Mouse (Mus musculus): Measurements from ENCODE around the gene Sipa1l1. TPM values are rescaled to one million over a fixed set of nuclear protein-coding genes. Genes with fewer than 3 reads are reported as not detected.

Sipa1l1 gene
- polyA plus RNA-seq, 1 experiment: 0.13 TPM

DNA sequence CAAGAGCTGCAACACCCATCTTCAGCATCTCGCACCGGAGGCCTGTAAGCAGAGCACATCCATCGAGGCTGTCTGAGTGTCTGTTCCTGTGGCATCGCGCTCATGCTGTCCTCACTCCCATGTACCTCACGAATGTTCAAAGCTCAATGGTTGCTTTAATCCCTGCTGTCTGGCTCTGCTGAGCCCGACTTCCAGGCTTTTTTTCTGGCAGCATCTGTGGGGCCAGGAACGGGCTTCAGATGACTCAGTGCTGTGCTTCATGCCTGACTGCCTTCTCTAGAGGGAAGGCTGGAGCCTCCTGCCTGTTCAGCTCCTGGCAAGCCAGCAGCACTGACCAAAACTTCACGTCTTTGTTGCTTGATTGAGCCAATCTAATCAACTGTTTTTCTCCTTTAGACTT is 228.6 kb downstream of the Sipa1l1 start:
- no peak overlapping the region for H3K4me3 ChIP-seq (replicated peaks)
- TF ChIP-seq GATA1 (IDR thresholded peaks at IDR 0.05; ENCODE audit: low read length) (no peak), TAL1 (IDR thresholded peaks at IDR 0.05; ENCODE audit: low read length) (no peak)
- H3K27me3 ChIP-seq (ENCODE audit: control insufficient read depth): no peaks in the 10 kb centered on the region
- H3K4me1 ChIP-seq (ENCODE audit: control insufficient read depth): no peaks in the 10 kb centered on the region
- H3K9me3 ChIP-seq (ENCODE audit: control insufficient read depth, low read length): no peaks in the 10 kb centered on the region
- no peaks in the 10 kb centered on the region; the same call in 1 of the 2 replicates for H3K36me3 ChIP-seq (ENCODE audit: control insufficient read depth)

DNA sequence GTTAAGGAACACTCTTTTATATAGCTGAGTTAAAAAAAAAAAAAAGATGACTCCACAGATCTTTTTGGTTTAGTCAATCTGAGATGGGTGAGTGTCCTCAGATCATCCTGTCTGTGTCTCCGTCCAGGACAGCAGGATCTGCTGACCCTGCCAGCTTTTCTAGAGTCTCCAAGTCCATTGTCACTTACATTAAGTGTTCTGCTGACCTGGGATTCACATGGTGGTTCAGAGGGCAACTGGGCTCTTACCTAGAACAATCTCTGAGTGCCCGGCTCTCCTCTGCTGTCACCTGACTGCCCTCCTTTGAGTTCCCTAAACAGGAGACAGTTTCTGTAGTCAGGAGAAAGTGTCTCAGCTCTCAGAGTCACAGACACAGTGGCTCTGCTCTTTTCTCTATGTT is 229.8 kb downstream of the Sipa1l1 start:
- Histone ChIP-seq H3K9me3 (ENCODE audit: control insufficient read depth, low read length) (no peaks in the 10 kb centered on the region), H3K27me3 (ENCODE audit: control insufficient read depth) (no peaks in the 10 kb centered on the region), H3K4me3 (replicated peaks) (no peak overlapping the region), H3K36me3 (ENCODE audit: control insufficient read depth) (no peaks in the 10 kb centered on the region; the same call in 1 of the 2 replicates), H3K4me1 (ENCODE audit: control insufficient read depth) (no peaks in the 10 kb centered on the region)
- TF ChIP-seq GATA1 (IDR thresholded peaks at IDR 0.05; ENCODE audit: low read length) (no peak), TAL1 (IDR thresholded peaks at IDR 0.05; ENCODE audit: low read length) (no peak)

DNA sequence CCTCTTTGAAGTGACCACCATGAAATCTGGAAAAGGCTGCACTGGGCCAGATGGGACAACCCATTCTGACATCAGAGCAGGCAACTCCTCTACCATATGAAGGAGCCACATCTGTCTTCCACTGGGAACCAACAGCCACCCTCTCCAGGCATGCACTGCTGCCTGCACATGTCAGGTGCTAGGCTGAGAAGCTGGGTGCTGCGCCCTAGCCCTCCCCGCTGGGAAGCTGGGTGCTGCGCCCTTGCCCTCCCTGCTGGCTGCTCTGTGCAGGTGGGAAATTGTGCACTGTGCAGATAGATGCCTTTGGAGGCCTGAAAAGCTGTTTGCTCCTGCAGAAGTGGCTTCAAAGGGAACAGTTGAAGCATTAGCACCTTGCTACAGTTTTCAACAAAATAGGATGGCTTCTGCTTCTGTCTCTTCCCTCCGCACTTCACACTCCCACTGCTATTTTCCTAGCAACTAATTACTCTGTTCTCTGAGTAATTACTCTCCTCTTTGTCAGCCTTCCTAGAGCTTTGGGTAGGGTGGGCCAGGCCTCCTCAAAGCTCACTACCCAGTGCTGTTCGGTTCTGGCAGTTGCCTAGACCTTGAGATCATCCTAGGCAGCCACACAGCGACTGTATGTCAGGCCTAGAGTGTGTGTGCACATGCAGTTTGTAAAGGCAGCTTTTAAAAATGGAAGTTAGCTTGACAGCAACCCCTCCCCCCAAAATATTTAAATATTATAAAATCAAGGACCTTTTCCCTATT is 231.0 kb downstream of the Sipa1l1 start:
- Histone ChIP-seq H3K27me3 (ENCODE audit: control insufficient read depth) (no peaks in the 10 kb centered on the region), H3K4me3 (replicated peaks) (no peak overlapping the region), H3K36me3 (ENCODE audit: control insufficient read depth) (no peaks in the 10 kb centered on the region; the same call in 1 of the 2 replicates), H3K9me3 (ENCODE audit: control insufficient read depth, low read length) (no peaks in the 10 kb centered on the region), H3K4me1 (ENCODE audit: control insufficient read depth) (no peaks in the 10 kb centered on the region)
- TF ChIP-seq GATA1 (IDR thresholded peaks at IDR 0.05; ENCODE audit: low read length): no peak
- TF ChIP-seq TAL1 (IDR thresholded peaks at IDR 0.05; ENCODE audit: low read length): no peak

DNA sequence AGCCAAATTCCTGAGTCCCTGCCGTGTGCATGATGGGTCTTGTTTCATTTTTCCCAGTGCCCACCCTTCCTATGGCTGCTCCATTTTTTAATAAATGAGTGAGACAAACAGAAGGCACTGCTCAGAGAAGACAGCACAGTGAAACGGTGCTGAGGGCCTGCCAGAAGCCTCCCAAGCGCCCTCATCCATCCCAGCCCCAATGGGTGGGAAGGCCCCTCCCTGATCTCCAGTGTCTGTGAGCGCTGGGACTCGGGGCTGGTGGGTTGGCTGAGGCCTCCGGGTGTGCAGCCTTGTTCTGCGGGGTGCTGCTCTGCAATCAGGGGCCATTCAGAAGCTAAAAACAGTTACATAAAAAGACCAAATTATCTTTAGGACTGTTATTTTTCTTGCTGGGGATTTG is 231.7 kb downstream of the Sipa1l1 start:
- Histone ChIP-seq H3K36me3 (ENCODE audit: control insufficient read depth) (no peaks in the 10 kb centered on the region; the same call in 1 of the 2 replicates), H3K4me1 (ENCODE audit: control insufficient read depth) (no peaks in the 10 kb centered on the region), H3K27me3 (ENCODE audit: control insufficient read depth) (no peaks in the 10 kb centered on the region), H3K9me3 (ENCODE audit: control insufficient read depth, low read length) (no peaks in the 10 kb centered on the region), H3K4me3 (replicated peaks) (no peak overlapping the region)
- TF ChIP-seq GATA1 (IDR thresholded peaks at IDR 0.05; ENCODE audit: low read length) (no peak), TAL1 (IDR thresholded peaks at IDR 0.05; ENCODE audit: low read length) (no peak)

GRCm38 (mm10) chr12:82401440-82401839 is 232.3 kb downstream of the Sipa1l1 start:
- Histone ChIP-seq H3K4me3 (replicated peaks) (no peak overlapping the region), H3K27me3 (ENCODE audit: control insufficient read depth) (no peaks in the 10 kb centered on the region), H3K9me3 (ENCODE audit: control insufficient read depth, low read length) (no peaks in the 10 kb centered on the region), H3K36me3 (ENCODE audit: control insufficient read depth) (no peaks in the 10 kb centered on the region; the same call in 1 of the 2 replicates), H3K4me1 (ENCODE audit: control insufficient read depth) (no peaks in the 10 kb centered on the region)
- no peak for TF ChIP-seq TAL1 (IDR thresholded peaks at IDR 0.05; ENCODE audit: low read length)
- no peak for TF ChIP-seq GATA1 (IDR thresholded peaks at IDR 0.05; ENCODE audit: low read length)

GRCm38 (mm10) chr12:82402635-82403034 is 233.5 kb downstream of the Sipa1l1 start:
- Histone ChIP-seq H3K9me3 (ENCODE audit: control insufficient read depth, low read length) (no peaks in the 10 kb centered on the region), H3K4me1 (ENCODE audit: control insufficient read depth) (no peaks in the 10 kb centered on the region), H3K4me3 (replicated peaks) (no peak overlapping the region), H3K27me3 (ENCODE audit: control insufficient read depth) (no peaks in the 10 kb centered on the region), H3K36me3 (ENCODE audit: control insufficient read depth) (no peaks in the 10 kb centered on the region; the same call in 1 of the 2 replicates)
- TF ChIP-seq GATA1 (IDR thresholded peaks at IDR 0.05; ENCODE audit: low read length) (no peak), TAL1 (IDR thresholded peaks at IDR 0.05; ENCODE audit: low read length) (no peak)

GRCm38 (mm10) chr12:82407531-82408255 is 238.6 kb downstream of the Sipa1l1 start:
- Histone ChIP-seq H3K36me3 (ENCODE audit: control insufficient read depth) (no peaks in the 10 kb centered on the region; the same call in 1 of the 2 replicates), H3K27me3 (ENCODE audit: control insufficient read depth) (no peaks in the 10 kb centered on the region), H3K9me3 (ENCODE audit: control insufficient read depth, low read length) (no peaks in the 10 kb centered on the region), H3K4me1 (ENCODE audit: control insufficient read depth) (no peaks in the 10 kb centered on the region), H3K4me3 (replicated peaks) (no peak overlapping the region)
- no peak for TF ChIP-seq TAL1 (IDR thresholded peaks at IDR 0.05; ENCODE audit: low read length)
- TF ChIP-seq GATA1 (IDR thresholded peaks at IDR 0.05; ENCODE audit: low read length): no peak

GRCm38 (mm10) chr12:82408486-82408885 is 239.4 kb downstream of the Sipa1l1 start:
- Histone ChIP-seq H3K9me3 (ENCODE audit: control insufficient read depth, low read length) (no peaks in the 10 kb centered on the region), H3K4me1 (ENCODE audit: control insufficient read depth) (no peaks in the 10 kb centered on the region), H3K27me3 (ENCODE audit: control insufficient read depth) (no peaks in the 10 kb centered on the region), H3K36me3 (ENCODE audit: control insufficient read depth) (no peaks in the 10 kb centered on the region; the same call in 1 of the 2 replicates), H3K4me3 (replicated peaks) (no peak overlapping the region)
- TF ChIP-seq TAL1 (IDR thresholded peaks at IDR 0.05; ENCODE audit: low read length) (no peak), GATA1 (IDR thresholded peaks at IDR 0.05; ENCODE audit: low read length) (no peak)

All from erythroblast, embryonic 14.5 days (primary cell).